Mouse (Mus musculus): ENCODE data around the gene Psma2. TPM values are rescaled to one million over a fixed set of nuclear protein-coding genes. Genes with fewer than 3 reads are reported as not detected.

The Psma2 gene
- polyA plus RNA-seq (2012; rRNA removed), result 44.3 and 47.2 TPM in 2 replicates

GRCm38 (mm10) chr13:14612926-14613529 is at the start of gene Psma2, which contains the start of gene Mrpl32:
Psma2 (plus strand) TSS chr13:14613240.
Mrpl32 (minus strand) TSS chr13:14613165.

GRCm38 (mm10) chr13:14629726-14630641 is 16.9 kb downstream of the Psma2 start, which contains the start of gene AW209491:
AW209491 (plus strand) TSS chr13:14630154.

Other genes starting within 250 kb of the Psma2 start
- not detected in 2 replicates for gene Hecw1, start 90.0 kb upstream of the Psma2 start, polyA plus RNA-seq (2012; rRNA removed)
- gene Mrpl32, start 75 bp upstream of the Psma2 start, polyA plus RNA-seq (2012; rRNA removed), result 20.0 and 20.9 TPM in 2 replicates
- gene AW209491, start 16.9 kb downstream of the Psma2 start, polyA plus RNA-seq (2012; rRNA removed), result 5.4 and 5.5 TPM in 2 replicates